Mouse (Mus musculus) hindbrain, embryonic 12.5 days (tissue): ENCODE measurements around the gene Zbtb7b. TPM values are rescaled to one million over a fixed set of nuclear protein-coding genes. Genes with fewer than 3 reads are reported as not detected.
A peak's percentile ranks its signal among the peaks of the same experiment; 100 is the strongest.

Experiments used
- ATAC-seq: fragments of 200-750 bp; cut with Nextera tagmentation; 2 replicates; pipeline ENCODE4 v1.8.0; 2017; ENCODE audit warnings: moderate TSS enrichment; ENCODE audit not compliant: low FRiP score
- H3K27ac ChIP-seq: fragments of 300-500 bp; sonication (generic); 2 replicates; pipeline ENCODE4 v1.5.1; 2016; ENCODE audit warnings: mild to moderate bottlenecking
- H3K27me3 ChIP-seq: fragments of 300-500 bp; sonication (generic); 2 replicates; pipeline ENCODE4 v1.6.1; 2016; ENCODE audit warnings: mild to moderate bottlenecking
- H3K36me3 ChIP-seq: fragments of 300-500 bp; sonication (generic); 2 replicates; pipeline ENCODE4 v1.6.1; 2016; ENCODE audit warnings: mild to moderate bottlenecking
- H3K4me1 ChIP-seq: fragments of 300-500 bp; sonication (generic); 2 replicates; pipeline ENCODE4 v1.6.1; 2016
- H3K4me2 ChIP-seq: fragments of 300-500 bp; sonication (generic); replicated peaks from 2 replicates; pipeline ENCODE4 v1.6.1; 2016; ENCODE audit warnings: mild to moderate bottlenecking
- H3K4me3 ChIP-seq: fragments of 300-500 bp; sonication (generic); 2 replicates; pipeline ENCODE4 v1.5.1; 2016; ENCODE audit warnings: mild to moderate bottlenecking
- H3K9ac ChIP-seq: fragments of 300-500 bp; sonication (generic); 2 replicates; pipeline ENCODE4 v1.6.1; 2016; ENCODE audit warnings: mild to moderate bottlenecking, moderate library complexity
- H3K9me3 ChIP-seq: fragments of 300-500 bp; sonication (generic); replicated peaks from 2 replicates; pipeline ENCODE4 v1.6.1; 2016; ENCODE audit warnings: mild to moderate bottlenecking
- WGBS: fragments of 180-500 bp; shearing (Covaris S2); methylation state at CpG from one replicate; pipeline ENCODE4 v1.1.7; 2016; 5-methylcytosine and 5-hydroxymethylcytosine counted together
- polyA plus RNA-seq: library from polyadenylated mRNA; unstranded; fragments of >200 nt; fragmentation: Nextera tagmentation; extraction: Ambion mirVana; gene quantifications from 2 replicates; pipeline ENCODE4 v1.2.1, GENCODE M21; 2016

Gene Zbtb7b
- polyA plus RNA-seq, 1 experiment from 2014 or later: 0.80 TPM

GRCm38 (mm10) chr3:89416158-89416557, 21.6 kb upstream of the Zbtb7b start:
- H3K9ac ChIP-seq: no peak overlapping the region
- no peak overlapping the region for H3K4me2 ChIP-seq
- no peak for ATAC-seq
- H3K27ac ChIP-seq: no peak overlapping the region
- H3K27me3 ChIP-seq: no peaks in the 10 kb centered on the region
- peaks cover 25% of the 10 kb centered on the region for H3K36me3 ChIP-seq
- WGBS: 97% methylated on average over 8 of the region's 8 CpGs
- no peak overlapping the region for H3K4me3 ChIP-seq
- peaks cover 32% of the 10 kb centered on the region for H3K4me1 ChIP-seq
- no peaks in the 10 kb centered on the region for H3K9me3 ChIP-seq

GRCm38 (mm10) chr3:89411490-89412393, 17.2 kb upstream of the Zbtb7b start, which contains the start of gene Flad1:
TSS of gene Flad1 (minus strand) at chr3:89411870.
- Histone ChIP-seq H3K27me3 (no peaks in the 10 kb centered on the region), H3K36me3 (peaks cover 25% of the 10 kb centered on the region), H3K4me2 (peak within 1 kb of the TSS; percentile 65), H3K9ac (peak within 1 kb of the TSS; percentile 60), H3K4me1 (peaks cover 20% of the 10 kb centered on the region), H3K4me3 (peak within 1 kb of the TSS; percentile 44), H3K9me3 (no peaks in the 10 kb centered on the region), H3K27ac (peak within 1 kb of the TSS; percentile 40)
- peak; percentile 100 for ATAC-seq
- 6% methylated on average over 28 of the region's 28 CpGs for WGBS

GRCm38 (mm10) chr3:89410864-89411263, 16.3 kb upstream of the Zbtb7b start:
- H3K9ac ChIP-seq: peak overlapping the region; percentile 60
- no peaks in the 10 kb centered on the region for H3K9me3 ChIP-seq
- no peak for ATAC-seq
- H3K36me3 ChIP-seq: peaks cover 20% of the 10 kb centered on the region
- no peaks in the 10 kb centered on the region for H3K27me3 ChIP-seq
- 82% methylated on average over 10 of the region's 10 CpGs for WGBS
- peak overlapping the region; percentile 44 for H3K4me3 ChIP-seq
- H3K27ac ChIP-seq: peak overlapping the region; percentile 40; the same call in 1 of the 2 replicates
- peak overlapping the region; percentile 65 for H3K4me2 ChIP-seq
- peaks cover 15% of the 10 kb centered on the region for H3K4me1 ChIP-seq

GRCm38 (mm10) chr3:89409701-89410100, 15.1 kb upstream of the Zbtb7b start:
- peaks cover 15% of the 10 kb centered on the region for H3K4me1 ChIP-seq
- no peak overlapping the region for H3K27ac ChIP-seq
- no peaks in the 10 kb centered on the region for H3K27me3 ChIP-seq
- WGBS: 92% methylated on average over 3 of the region's 3 CpGs
- peaks cover 16% of the 10 kb centered on the region for H3K36me3 ChIP-seq
- no peak overlapping the region for H3K9ac ChIP-seq
- no peak for ATAC-seq
- H3K4me2 ChIP-seq: no peak overlapping the region
- H3K9me3 ChIP-seq: no peaks in the 10 kb centered on the region
- no peak overlapping the region for H3K4me3 ChIP-seq

- Histone ChIP-seq H3K4me1 (peaks cover 15% of the 10 kb centered on the region), H3K4me2 (no peak overlapping the region), H3K9ac (no peak overlapping the region), H3K27ac (no peak overlapping the region), H3K36me3 (peaks cover 16% of the 10 kb centered on the region), H3K4me3 (no peak overlapping the region), H3K27me3 (no peaks in the 10 kb centered on the region), H3K9me3 (no peaks in the 10 kb centered on the region)
- ATAC-seq: no peak
- WGBS: 62% methylated on average over 16 of the region's 16 CpGs
These were observed 13.9 kb upstream of the Zbtb7b start for GRCm38 (mm10) chr3:89408448-89408847.

GRCm38 (mm10) chr3:89406887-89407286, 12.3 kb upstream of the Zbtb7b start:
- Histone ChIP-seq H3K9ac (no peak overlapping the region), H3K36me3 (peaks cover 32% of the 10 kb centered on the region), H3K4me2 (no peak overlapping the region), H3K4me3 (no peak overlapping the region), H3K4me1 (peaks cover 12% of the 10 kb centered on the region), H3K27ac (no peak overlapping the region), H3K27me3 (no peaks in the 10 kb centered on the region), H3K9me3 (no peaks in the 10 kb centered on the region)
- WGBS: 92% methylated on average over 6 of the region's 6 CpGs
- ATAC-seq: no peak

- no peak within 1 kb of the TSS for H3K4me3 ChIP-seq
- whole genome bisulfite sequencing: 69% methylated on average over 5 of the region's 5 CpGs
- no peak within 1 kb of the TSS for H3K9ac ChIP-seq
- no peaks in the 10 kb centered on the region for H3K27me3 ChIP-seq
- no peak within 1 kb of the TSS for H3K27ac ChIP-seq
- H3K36me3 ChIP-seq: peaks cover 40% of the 10 kb centered on the region
- no peaks in the 10 kb centered on the region for H3K4me1 ChIP-seq
- H3K4me2 ChIP-seq: no peak within 1 kb of the TSS
- no peak for ATAC-seq
- no peaks in the 10 kb centered on the region for H3K9me3 ChIP-seq
These were observed 8.1 kb upstream of the Zbtb7b start, which contains the start of gene Lenep for GRCm38 (mm10) chr3:89402693-89403092. TSS of gene Lenep (minus strand) at chr3:89402793.

GRCm38 (mm10) chr3:89401329-89401728, 6.8 kb upstream of the Zbtb7b start:
- Histone ChIP-seq H3K9ac (no peak overlapping the region), H3K36me3 (peaks cover 40% of the 10 kb centered on the region), H3K4me3 (no peak overlapping the region), H3K9me3 (no peaks in the 10 kb centered on the region), H3K4me2 (no peak overlapping the region), H3K27me3 (peaks cover under 1% of the 10 kb centered on the region; the same call in 1 of the 2 replicates), H3K27ac (no peak overlapping the region), H3K4me1 (peaks cover 5% of the 10 kb centered on the region; the same call in 1 of the 2 replicates)
- no peak for ATAC-seq
- WGBS: 89% methylated on average over 7 of the region's 7 CpGs

- H3K36me3 ChIP-seq: peaks cover 5% of the 10 kb centered on the region; the same call in 1 of the 2 replicates
- peak overlapping the region; percentile 55; the same call in 1 of the 2 replicates for H3K4me3 ChIP-seq
- H3K27me3 ChIP-seq: peaks cover 28% of the 10 kb centered on the region
- peak overlapping the region; percentile 100 for H3K4me2 ChIP-seq
- peaks cover 47% of the 10 kb centered on the region for H3K4me1 ChIP-seq
- H3K27ac ChIP-seq: no peak overlapping the region
- ATAC-seq: no peak
- 0 out of 2 replicates have a peak overlapping the region, but pooled peaks have one; percentile 1 for H3K9ac ChIP-seq
- WGBS: under 1% methylated on average over 4 of the region's 4 CpGs
- H3K9me3 ChIP-seq: no peaks in the 10 kb centered on the region
These were observed 2.1 kb upstream of the Zbtb7b start for GRCm38 (mm10) chr3:89396654-89397005.

- Histone ChIP-seq H3K9me3 (no peaks in the 10 kb centered on the region), H3K4me1 (peaks cover 53% of the 10 kb centered on the region), H3K4me3 (peak overlapping the region; percentile 55), H3K27me3 (peaks cover 33% of the 10 kb centered on the region), H3K27ac (no peak overlapping the region), H3K36me3 (no peaks in the 10 kb centered on the region), H3K9ac (peak overlapping the region; percentile 56), H3K4me2 (peak overlapping the region; percentile 100)
- no peak for ATAC-seq
- WGBS: under 1% methylated on average over 43 of the region's 44 CpGs
These were observed 1.5 kb upstream of the Zbtb7b start for GRCm38 (mm10) chr3:89395806-89396653.

- ATAC-seq: no peak
- no peaks in the 10 kb centered on the region for H3K9me3 ChIP-seq
- H3K4me1 ChIP-seq: peaks cover 59% of the 10 kb centered on the region
- no peak overlapping the region for H3K27ac ChIP-seq
- peaks cover 39% of the 10 kb centered on the region for H3K27me3 ChIP-seq
- H3K9ac ChIP-seq: 0 out of 2 replicates have a peak overlapping the region, but pooled peaks have one; percentile 32
- H3K36me3 ChIP-seq: no peaks in the 10 kb centered on the region
- WGBS: 2% methylated on average over 10 of the region's 10 CpGs
- H3K4me3 ChIP-seq: peak overlapping the region; percentile 55
- H3K4me2 ChIP-seq: peak overlapping the region; percentile 100
These were observed 836 bp upstream of the Zbtb7b start for GRCm38 (mm10) chr3:89395419-89395805.

GRCm38 (mm10) chr3:89394894-89395256, 299 bp upstream of the Zbtb7b start:
- peaks cover 62% of the 10 kb centered on the region for H3K4me1 ChIP-seq
- H3K4me3 ChIP-seq: peak overlapping the region; percentile 55
- no peaks in the 10 kb centered on the region for H3K9me3 ChIP-seq
- H3K4me2 ChIP-seq: peak overlapping the region; percentile 100
- H3K36me3 ChIP-seq: no peaks in the 10 kb centered on the region
- no peak; the same call in 1 of the 2 replicates for ATAC-seq
- H3K27ac ChIP-seq: no peak overlapping the region
- under 1% methylated on average over 12 of the region's 12 CpGs for WGBS
- peak overlapping the region; percentile 32; the same call in 1 of the 2 replicates for H3K9ac ChIP-seq
- H3K27me3 ChIP-seq: peaks cover 44% of the 10 kb centered on the region
